Mouse (Mus musculus) CH12.LX (cell line): ENCODE data around the gene Ccdc162. TPM values are rescaled to one million over a fixed set of nuclear protein-coding genes. Genes with fewer than 3 reads are reported as not detected.
"Not testable (repeated sequence)": the region's sequence is repeated elsewhere in the genome, so short reads cannot be mapped to it uniquely, and the experiment has no call there.

Experiments
- DNase-seq: peaks from one replicate; pipeline ENCODE4 v3.0.0-alpha.2; 2013; ENCODE audit errors: extremely low read depth
- H3K27ac ChIP-seq: 2 replicates; pipeline ENCODE4 v1.5.1; 2012; ENCODE audit warnings: low read depth, mild to moderate bottlenecking, control low read depth, moderate library complexity; ENCODE audit not compliant: insufficient read depth
- H3K27me3 ChIP-seq: replicated peaks from 2 replicates; pipeline ENCODE3; 2012; ENCODE audit warnings: inconsistent platforms
- H3K36me3 ChIP-seq, 2 experiments: replicated peaks in 1 of 2; 2 replicates each; pipeline versions ENCODE3 to v1.6.1; 2012; ENCODE audit warnings: inconsistent platforms in 1 of 2, low read length in 1 of 2, mild to moderate bottlenecking in 1 of 2, mixed read lengths in 1 of 2, moderate library complexity in 1 of 2; ENCODE audit not compliant: control insufficient read depth in 1 of 2, insufficient read depth in 1 of 2
- H3K4me1 ChIP-seq, 2 experiments: 2 replicates each; pipeline ENCODE4 v1.6.1; 2012; ENCODE audit warnings: inconsistent platforms in 1 of 2, moderate library complexity in 1 of 2; ENCODE audit not compliant: insufficient read depth in 2 of 2, control insufficient read depth in 1 of 2
- H3K4me2 ChIP-seq: 2 replicates; pipeline ENCODE4 v1.6.1; 2012; ENCODE audit warnings: low read depth, mild to moderate bottlenecking, control low read depth; ENCODE audit not compliant: poor library complexity, insufficient read depth, severe bottlenecking
- H3K4me3 ChIP-seq, 3 experiments: fragments of 150-350 bp in 1 of 3; sonication (generic) in 1 of 3; replicated peaks in 1 of 3; 2 replicates each; pipeline versions ENCODE3 to v1.5.1; 2011 to 2012; ENCODE audit warnings: low read depth in 2 of 3, low read length in 2 of 3, mild to moderate bottlenecking in 2 of 3, moderate library complexity in 2 of 3, control low read depth in 1 of 3, improper control_type of control experiment in 1 of 3, inconsistent platforms in 1 of 3, mixed read lengths in 1 of 3; ENCODE audit not compliant: poor library complexity in 1 of 3
- H3K79me2 ChIP-seq: replicated peaks from 2 replicates; pipeline ENCODE4 v1.6.1; 2012; ENCODE audit warnings: mild to moderate bottlenecking, moderate library complexity; ENCODE audit not compliant: control insufficient read depth, poor library complexity, insufficient read depth, severe bottlenecking; ENCODE audit errors: extremely low read depth
- H3K9ac ChIP-seq: 2 replicates; pipeline ENCODE4 v1.6.1; 2012; ENCODE audit warnings: low read depth, mild to moderate bottlenecking, control low read depth, moderate library complexity; ENCODE audit not compliant: insufficient read depth
- H3K9me3 ChIP-seq: replicated peaks from 2 replicates; pipeline ENCODE3; 2012; ENCODE audit warnings: low read length, inconsistent platforms, mixed read lengths
- CTCF ChIP-seq, 2 experiments: IDR thresholded peaks in 1 of 2; conservative IDR thresholded peaks in 1 of 2; 2 replicates each; pipeline ENCODE4 v1.5.1; 2011 to 2012; ENCODE audit warnings: low read depth in 2 of 2, low read length in 2 of 2, improper control_type of control experiment in 1 of 2, inconsistent platforms in 1 of 2, mild to moderate bottlenecking in 1 of 2, moderate library complexity in 1 of 2
- EP300 ChIP-seq: IDR thresholded peaks from 2 replicates; pipeline ENCODE4 v1.6.1; 2011; ENCODE audit warnings: low read length, improper control_type of control experiment
- HCFC1 ChIP-seq: IDR thresholded peaks from 2 replicates; pipeline ENCODE4 v1.6.1; 2012; ENCODE audit warnings: low read depth, mild to moderate bottlenecking, inconsistent platforms, low read length, improper control_type of control experiment
- JUND ChIP-seq: conservative IDR thresholded peaks from 2 replicates; pipeline ENCODE4 v1.6.1; 2011; ENCODE audit warnings: low read depth, low read length, improper control_type of control experiment
- MAFK ChIP-seq: IDR thresholded peaks from 2 replicates; pipeline ENCODE4 v1.6.1; 2011; ENCODE audit warnings: low read length, improper control_type of control experiment; ENCODE audit not compliant: insufficient replicate concordance
- MAX ChIP-seq: IDR thresholded peaks from 2 replicates; pipeline ENCODE4 v1.6.1; 2011; ENCODE audit warnings: low read length, improper control_type of control experiment
- MXI1 ChIP-seq: IDR thresholded peaks from 2 replicates; pipeline ENCODE4 v1.6.1; 2011; ENCODE audit warnings: mild to moderate bottlenecking, low read depth, low read length, improper control_type of control experiment
- MYC ChIP-seq: IDR thresholded peaks from 2 replicates; pipeline ENCODE4 v1.6.1; 2011; ENCODE audit warnings: low read depth, mild to moderate bottlenecking, improper control_type of control experiment, low read length
- NELFE ChIP-seq: IDR thresholded peaks from 2 replicates; pipeline ENCODE4 v1.6.1; 2011; ENCODE audit warnings: low read depth, low read length, improper control_type of control experiment
- NRF1 ChIP-seq: IDR thresholded peaks from 2 replicates; pipeline ENCODE4 v1.6.1; 2014; ENCODE audit warnings: low read depth, mild to moderate bottlenecking, inconsistent platforms, low read length, improper control_type of control experiment, moderate library complexity
- POLR2A ChIP-seq: IDR thresholded peaks from 2 replicates; pipeline ENCODE4 v1.6.1; 2011; ENCODE audit warnings: low read depth, mild to moderate bottlenecking, improper control_type of control experiment, low read length
- POLR2AphosphoS2 ChIP-seq: IDR thresholded peaks from 2 replicates; pipeline ENCODE4 v1.6.1; 2011; ENCODE audit warnings: low read depth, low read length, improper control_type of control experiment
- RAD21 ChIP-seq: IDR thresholded peaks from 2 replicates; pipeline ENCODE4 v1.6.1; 2011; ENCODE audit warnings: low read depth, mild to moderate bottlenecking, low read length, improper control_type of control experiment, moderate library complexity
- SIN3A ChIP-seq: IDR thresholded peaks from 2 replicates; pipeline ENCODE4 v1.6.1; 2012; ENCODE audit warnings: low read length, improper control_type of control experiment, inconsistent platforms
- SMC3 ChIP-seq: IDR thresholded peaks from 2 replicates; pipeline ENCODE4 v1.6.1; 2011; ENCODE audit warnings: low read depth, low read length, improper control_type of control experiment
- UBTF ChIP-seq: IDR thresholded peaks from 2 replicates; pipeline ENCODE4 v1.6.1; 2012; ENCODE audit warnings: low read depth, mild to moderate bottlenecking, inconsistent platforms, low read length, improper control_type of control experiment, moderate library complexity
- ZC3H11A ChIP-seq: IDR thresholded peaks from 2 replicates; pipeline ENCODE4 v1.6.1; 2012; ENCODE audit warnings: low read depth, mild to moderate bottlenecking, inconsistent platforms, low read length, improper control_type of control experiment
- ZMIZ1 ChIP-seq: IDR thresholded peaks from 2 replicates; pipeline ENCODE4 v1.6.1; 2012; ENCODE audit warnings: low read depth, mild to moderate bottlenecking, inconsistent platforms, low read length, improper control_type of control experiment
- dilution Hi-C: fragments of 300-500 bp; cut with MboI; formaldehyde crosslinking; loops from 2 replicates; pipeline ENCODE4 v1.14.3; 2020; ENCODE audit warnings: low sequenced_read_pairs; ENCODE audit not compliant: extremely low pct_unique_long_range_greater_than_20kb, extremely low pct_ligation_motif_present
- in situ Hi-C: fragments of 300-500 bp; cut with MboI; formaldehyde crosslinking; loops from 3 replicates; pipeline ENCODE4 v1.14.3; 2019; ENCODE audit warnings: low sequenced_read_pairs, low pct_ligation_motif_present, low pct_unique_long_range_greater_than_20kb, mixed read lengths
- polyA plus RNA-seq: library from polyadenylated mRNA; unstranded; fragments of >175 nt; gene quantifications from 2 replicates; pipeline ENCODE4 v1.2.1, GENCODE M21; 2012; ENCODE audit warnings: low read depth; ENCODE audit not compliant: insufficient read length
- total RNA-seq, 2 experiments: library from RNA; depleted of rRNA; stranded (reverse); fragments of 300-350 nt in 1 of 2; fragments of >200 nt in 1 of 2; gene quantifications; 2 replicates each; pipeline ENCODE4 v1.2.3; 2012 to 2014

Ccdc162 gene
- total and polyA plus RNA-seq, 3 experiments: 0.64 to 1.3 (median 1.3) TPM

DNA sequence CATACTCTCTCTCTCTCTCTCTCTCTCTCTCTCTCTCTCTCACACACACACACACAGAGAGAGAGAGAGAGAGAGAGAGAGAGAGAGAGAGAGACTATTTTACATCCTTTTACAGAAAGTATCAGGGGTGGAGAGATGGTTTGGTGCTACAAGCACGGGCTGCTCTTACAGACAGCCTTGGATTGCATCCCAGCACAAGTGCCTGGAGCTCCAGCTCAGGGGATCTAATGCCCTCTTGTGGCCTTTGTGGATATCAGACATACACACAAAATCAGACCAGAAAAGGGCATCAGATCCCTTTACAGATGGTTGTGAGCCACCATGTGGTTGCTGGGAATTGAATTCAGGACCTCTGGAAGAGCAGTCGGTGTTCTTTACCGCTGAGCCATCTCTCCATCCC lies 211.0 kb downstream of the Ccdc162 start:
- H3K36me3 ChIP-seq, H3K4me1 ChIP-seq, H3K4me2 ChIP-seq, H3K4me3 ChIP-seq, H3K27me3 ChIP-seq, H3K9ac ChIP-seq, H3K79me2 ChIP-seq, dilution Hi-C loops, H3K9me3 ChIP-seq, H3K27ac ChIP-seq: not testable (repeated sequence)
- TF ChIP-seq RAD21 (peak; percentile 83), SMC3 (peak; percentile 93), NELFE (peak; percentile 31; the same call in 1 of the 2 replicates), ZC3H11A (peak; percentile 68), NRF1 (peak; percentile 16; the same call in 1 of the 2 replicates), MYC (0 out of 2 replicates have a peak, but pooled peaks have one; percentile 61), CTCF (conservative IDR thresholded peaks at IDR 0.05 in 1 of 2, IDR thresholded peaks at IDR 0.05 in 1 of 2; ENCODE audit: low read depth in 2 of 2, low read length in 2 of 2) (peak; percentile 30 to 91; a peak in 3 of 4 replicates)
- in situ Hi-C loops: loop anchor here (10.0 to 25.0 kb wide), 4 partner anchors 61 to 501 kb away; partner anchors contain the start of genes Cep57l1 and Sesn1
- DNase-seq: peak; percentile 75

DNA sequence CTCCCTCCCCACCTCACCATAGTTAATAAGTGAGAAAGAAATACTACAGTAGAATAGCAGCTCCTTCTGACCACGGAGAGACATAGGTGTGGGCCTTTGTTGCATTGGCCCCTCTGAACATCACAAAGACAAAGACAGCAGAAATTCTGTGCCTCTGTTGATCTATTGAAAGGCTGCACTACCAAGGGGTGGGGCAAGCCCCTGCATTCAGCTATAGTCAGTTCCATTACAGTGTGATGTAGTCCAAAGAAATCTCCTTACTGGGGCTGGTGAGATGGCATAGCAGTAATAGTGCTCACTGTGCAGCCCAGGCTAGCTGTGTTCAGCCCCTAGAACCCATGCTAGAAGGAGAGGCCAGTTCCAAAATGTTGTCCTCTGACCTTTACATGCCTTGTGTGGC lies 211.4 kb downstream of the Ccdc162 start:
- Histone ChIP-seq H3K79me2 (no peaks in the 10 kb centered on the region), H3K4me1 (no peaks in the 10 kb centered on the region), H3K27ac (no peak overlapping the region), H3K4me3 (no peak overlapping the region), H3K9ac (no peak overlapping the region), H3K9me3 (no peaks in the 10 kb centered on the region), H3K36me3 (no peaks in the 10 kb centered on the region), H3K27me3 (no peaks in the 10 kb centered on the region), H3K4me2 (no peak overlapping the region)
- in situ Hi-C loops (loop anchor here (10.0 to 25.0 kb wide), 4 partner anchors 60 to 500 kb away; partner anchors contain the start of genes Cep57l1 and Sesn1), dilution Hi-C loops (no loop called here)
- TF ChIP-seq MAX (no peak), MXI1 (no peak), SMC3 (no peak), CTCF (conservative IDR thresholded peaks at IDR 0.05 in 1 of 2, IDR thresholded peaks at IDR 0.05 in 1 of 2; ENCODE audit: low read depth in 2 of 2, low read length in 2 of 2) (no peak), UBTF (no peak), POLR2AphosphoS2 (no peak), EP300 (no peak), RAD21 (no peak), MAFK (no peak), JUND (no peak), MYC (no peak), NELFE (no peak)
- no peak for DNase-seq

DNA sequence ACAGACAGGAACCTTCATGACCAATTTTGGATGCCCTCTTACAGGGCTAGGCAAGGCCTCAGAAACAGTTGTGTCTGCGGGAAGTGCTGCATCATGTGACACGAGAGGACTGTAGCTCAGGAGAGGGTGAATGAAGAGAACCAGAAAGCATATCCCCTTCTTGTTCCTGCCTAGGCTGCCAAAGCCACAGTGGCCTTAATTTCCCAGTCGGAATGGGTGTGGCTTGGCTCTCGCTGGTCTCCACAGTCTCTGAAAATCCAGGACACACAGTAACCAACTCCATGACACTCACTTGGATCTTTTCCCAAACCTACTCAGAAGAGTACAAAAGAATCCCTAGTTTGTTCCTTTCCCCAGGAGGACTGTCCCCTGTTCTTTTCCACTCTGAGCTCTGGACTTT lies 215.5 kb downstream of the Ccdc162 start:
- Histone ChIP-seq H3K27ac (no peak overlapping the region), H3K36me3 (no peaks in the 10 kb centered on the region), H3K4me2 (no peak overlapping the region), H3K27me3 (no peaks in the 10 kb centered on the region), H3K9me3 (peaks cover 3% of the 10 kb centered on the region), H3K4me1 (no peaks in the 10 kb centered on the region), H3K79me2 (no peaks in the 10 kb centered on the region), H3K9ac (no peak overlapping the region), H3K4me3 (no peak overlapping the region)
- in situ Hi-C loops (loop anchor here (10.0 to 25.0 kb wide), 4 partner anchors 56 to 496 kb away; partner anchors contain the start of genes Cep57l1 and Sesn1), dilution Hi-C loops (no loop called here)
- DNase-seq: no peak
- TF ChIP-seq EP300 (no peak), ZMIZ1 (no peak), SIN3A (no peak), HCFC1 (no peak), POLR2A (no peak)
